Mouse (Mus musculus): ENCODE data around the gene Nop2.
"Not testable (repeated sequence)": the region's sequence is repeated elsewhere in the genome, so short reads cannot be mapped to it uniquely, and the experiment has no call there.

Gene Nop2

GRCm38 (mm10) chr6:125153682-125154081, 22.0 kb downstream of the Nop2 start:
- no peak for DNase-seq (ENCODE audit: low spot score)

GRCm38 (mm10) chr6:125154550-125154949, 22.8 kb downstream of the Nop2 start:
- DNase-seq (ENCODE audit: low spot score): no peak

GRCm38 (mm10) chr6:125155262-125155661, 23.6 kb downstream of the Nop2 start:
- no peak for DNase-seq (ENCODE audit: low spot score)

GRCm38 (mm10) chr6:125156491-125156890, 24.8 kb downstream of the Nop2 start:
- no peak for DNase-seq (ENCODE audit: low spot score)

GRCm38 (mm10) chr6:125156903-125157614, 25.4 kb downstream of the Nop2 start:
- DNase-seq (ENCODE audit: low spot score): peak; percentile 52

- peak; percentile 51 for DNase-seq (ENCODE audit: low spot score)
Observed at GRCm38 (mm10) chr6:125158944-125159492, 27.3 kb downstream of the Nop2 start.

- DNase-seq (ENCODE audit: low spot score): no peak
Observed at GRCm38 (mm10) chr6:125159773-125160557, 28.3 kb downstream of the Nop2 start.

GRCm38 (mm10) chr6:125160558-125160853, 28.8 kb downstream of the Nop2 start:
- DNase-seq (ENCODE audit: low spot score): peak; percentile 54

GRCm38 (mm10) chr6:125160854-125161760, 29.4 kb downstream of the Nop2 start:
- DNase-seq (ENCODE audit: low spot score): peak; percentile 76

GRCm38 (mm10) chr6:125161971-125162370, 30.3 kb downstream of the Nop2 start:
- DNase-seq (ENCODE audit: low spot score): peak; percentile 83

GRCm38 (mm10) chr6:125162615-125163305, 31.1 kb downstream of the Nop2 start:
- not testable (repeated sequence) for DNase-seq (ENCODE audit: low spot score)

GRCm38 (mm10) chr6:125163801-125164657, 32.3 kb downstream of the Nop2 start:
- no peak for DNase-seq (ENCODE audit: low spot score)

GRCm38 (mm10) chr6:125164672-125165327, 33.1 kb downstream of the Nop2 start:
- DNase-seq (ENCODE audit: low spot score): peak; percentile 80

GRCm38 (mm10) chr6:125165328-125165891, 33.7 kb downstream of the Nop2 start:
- peak; percentile 96 for DNase-seq (ENCODE audit: low spot score)

GRCm38 (mm10) chr6:125166051-125166751, 34.5 kb downstream of the Nop2 start, which contains the start of gene Gapdh:
TSS of gene Gapdh (minus strand) at chr6:125166467.
- peak; percentile 79 for DNase-seq (ENCODE audit: low spot score)

- peak; percentile 48 for DNase-seq (ENCODE audit: low spot score)
Observed at GRCm38 (mm10) chr6:125166861-125167650, 35.3 kb downstream of the Nop2 start.

- DNase-seq (ENCODE audit: low spot score): no peak
Observed at GRCm38 (mm10) chr6:125168086-125168485, 36.4 kb downstream of the Nop2 start.

GRCm38 (mm10) chr6:125170194-125170593, 38.5 kb downstream of the Nop2 start:
- no peak for DNase-seq (ENCODE audit: low spot score)
